Mouse (Mus musculus) gonadal fat pad, adult 2 months (tissue): ENCODE measurements at regions not wholly inside any gene's neighbourhood (a gene's known extent, or its start where the extent isn't known, plus 50 kb on each side); places are given as distances from the start of the nearest gene placed in this dataset.

Experiments used
- DNase-seq: peaks from one replicate; pipeline ENCODE4 v3.0.0-alpha.2; 2012; ENCODE audit warnings: low read depth

DNA sequence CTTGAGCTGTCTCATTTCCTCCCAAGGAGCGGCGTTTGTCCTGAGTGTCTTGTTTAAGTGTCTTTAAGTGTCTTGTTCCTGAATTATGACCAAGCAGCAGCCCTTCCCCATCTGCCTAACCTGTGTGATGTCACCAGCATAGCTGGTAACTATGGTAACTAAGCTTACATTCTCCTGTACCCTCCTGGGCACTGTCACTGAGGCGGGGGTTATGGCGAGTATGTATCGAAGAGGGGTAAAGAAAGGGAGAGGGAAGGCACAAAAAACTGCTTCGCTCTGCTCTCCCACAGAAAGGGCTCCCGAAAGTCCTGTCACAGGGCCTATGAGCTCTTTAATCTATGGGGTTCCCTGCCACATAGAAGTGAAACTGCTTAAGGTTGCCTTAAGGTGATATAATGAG, 89.6 kb downstream of the Ppp4r2 start:
- DNase-seq: no peak

- no peak for DNase-seq
Measured at GRCm38 (mm10) chr6:100923686-100924085, 90.3 kb downstream of the Ppp4r2 start.

GRCm38 (mm10) chr6:100928791-100929758, 95.7 kb downstream of the Ppp4r2 start:
- no peak for DNase-seq

DNA sequence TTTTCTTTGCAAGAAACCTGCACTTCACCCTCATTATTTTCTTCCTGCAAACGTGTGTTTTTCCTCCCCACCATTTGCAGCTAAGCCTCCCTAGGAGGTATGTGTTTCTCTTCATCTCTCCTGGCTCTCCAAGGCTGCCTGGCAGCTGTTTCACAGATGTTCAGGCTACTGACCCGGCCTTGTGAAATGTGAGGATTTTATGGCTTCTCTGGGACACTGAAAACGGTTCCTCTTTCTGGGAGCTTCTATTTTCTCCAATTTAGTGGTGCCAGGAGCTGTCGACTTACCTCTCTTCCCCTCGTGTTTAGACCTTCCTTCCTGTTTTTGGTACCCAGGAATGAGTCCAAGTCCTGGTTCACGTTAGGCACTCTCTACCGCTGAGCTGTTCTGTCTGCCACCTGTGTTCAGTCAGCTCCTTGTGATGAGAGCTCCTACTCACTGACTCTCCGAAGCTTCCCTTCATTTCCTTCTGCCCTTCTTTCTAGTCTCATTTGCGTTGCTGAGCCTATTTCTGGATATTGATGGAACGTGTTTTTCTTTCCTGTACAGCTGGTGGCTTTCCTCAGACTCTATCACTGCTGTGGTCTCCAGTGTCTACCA, 96.4 kb downstream of the Ppp4r2 start:
- DNase-seq: no peak

DNA sequence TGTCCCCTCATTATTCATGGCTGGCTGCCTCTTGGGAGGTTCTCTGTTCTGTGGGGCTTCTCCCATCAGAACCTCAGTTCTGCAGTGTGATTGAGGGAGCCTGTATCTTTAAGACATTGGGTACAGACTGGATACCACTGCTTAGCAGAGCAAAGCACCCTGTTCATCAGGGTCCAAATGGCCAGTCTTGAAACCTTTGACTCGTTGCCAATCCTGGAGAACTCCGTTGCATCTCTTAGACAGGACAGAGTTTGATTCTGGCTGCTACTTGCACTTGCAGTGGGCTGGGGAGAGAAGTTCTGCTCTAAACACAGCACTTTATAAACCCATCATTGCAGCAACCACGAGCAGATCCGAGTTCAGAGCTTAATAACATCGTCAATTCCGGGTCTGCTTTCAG, 97.3 kb downstream of the Ppp4r2 start:
- no peak for DNase-seq

DNA sequence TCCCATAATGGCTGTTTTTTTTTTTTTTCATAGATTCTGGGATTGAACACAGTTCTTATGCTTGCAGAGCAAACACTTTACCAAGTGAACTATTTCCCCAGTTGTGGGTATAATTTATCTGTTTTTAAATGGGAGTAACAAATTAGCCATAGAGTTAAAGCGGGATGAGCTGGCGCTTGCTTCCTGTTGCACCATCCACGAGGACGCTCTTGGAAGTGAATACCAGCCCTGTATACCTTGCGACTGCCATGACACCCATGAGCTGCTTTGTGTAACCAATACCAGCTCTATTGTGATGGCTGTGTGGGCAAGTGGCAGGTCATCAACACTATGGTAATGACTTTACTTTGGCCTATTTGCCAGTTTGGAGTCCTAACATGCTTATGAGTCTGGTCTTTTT, 101.0 kb downstream of the Ppp4r2 start:
- DNase-seq: no peak

DNA sequence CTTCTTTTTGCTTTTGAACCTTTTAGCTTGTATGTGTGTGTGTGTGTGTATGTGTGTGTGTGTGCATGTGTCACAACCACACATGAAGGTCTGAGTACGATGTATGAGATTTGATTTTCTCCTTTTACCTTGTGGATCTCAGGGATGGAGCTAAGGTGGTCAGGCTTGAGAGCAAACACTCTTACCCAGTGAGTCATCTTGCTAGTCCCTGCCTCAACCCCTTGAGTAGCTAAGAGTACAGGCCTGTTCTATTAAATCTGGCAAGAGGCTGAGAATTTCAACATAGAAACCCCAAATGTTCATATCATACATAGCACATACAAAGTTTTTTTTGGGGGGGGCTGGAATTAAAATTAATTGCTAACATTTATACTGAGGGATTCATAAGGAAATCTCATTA, 104.4 kb downstream of the Ppp4r2 start:
- DNase-seq: no peak

- no peak for DNase-seq
Measured at GRCm38 (mm10) chr6:100938376-100938775, 105.0 kb downstream of the Ppp4r2 start.

GRCm38 (mm10) chr6:100939042-100939441, 105.6 kb downstream of the Ppp4r2 start:
- peak; percentile 16 for DNase-seq

GRCm38 (mm10) chr6:100939766-100940165, 106.3 kb downstream of the Ppp4r2 start:
- DNase-seq: no peak

DNA sequence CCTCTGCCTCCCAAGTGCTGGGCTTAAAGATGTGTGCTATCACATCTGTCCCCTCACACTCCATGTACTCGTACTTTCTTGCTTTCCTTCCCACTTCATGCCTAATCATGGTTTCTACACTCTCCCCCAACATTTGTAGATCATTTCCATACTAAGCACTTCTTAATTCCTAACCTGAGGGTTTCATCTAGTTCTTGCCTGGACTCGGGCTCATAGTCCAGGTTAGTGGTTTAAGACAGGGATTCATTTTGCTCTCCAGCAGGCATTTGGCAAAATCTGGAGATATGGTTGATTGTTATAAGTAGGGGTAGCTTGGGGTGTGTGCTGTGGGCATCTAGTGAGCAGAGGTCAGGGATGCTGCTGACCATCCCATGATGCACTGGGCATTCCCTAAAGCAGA, 108.3 kb downstream of the Ppp4r2 start:
- no peak for DNase-seq

- DNase-seq: no peak
Measured at GRCm38 (mm10) chr6:100942956-100943355, 109.5 kb downstream of the Ppp4r2 start.

DNA sequence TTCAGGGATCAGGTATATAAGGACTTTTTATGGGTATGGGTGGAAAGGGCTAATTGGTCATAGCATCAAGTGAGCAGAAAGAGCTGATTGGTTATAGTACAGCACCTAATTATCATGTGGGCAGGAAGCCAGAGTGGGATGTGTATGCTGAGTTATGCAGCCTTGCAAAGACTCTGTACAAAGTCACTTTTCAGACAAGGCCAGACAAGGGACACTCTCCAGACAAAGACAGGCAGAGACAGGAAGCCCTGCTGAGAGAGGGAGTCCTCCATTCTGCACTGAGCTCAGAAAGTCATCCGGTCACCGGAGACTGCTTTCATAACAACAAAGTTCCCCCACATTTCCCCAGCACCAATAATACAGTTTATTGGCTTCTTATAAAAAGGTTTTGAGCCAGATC, 112.4 kb downstream of the Ppp4r2 start:
- DNase-seq: no peak

DNA sequence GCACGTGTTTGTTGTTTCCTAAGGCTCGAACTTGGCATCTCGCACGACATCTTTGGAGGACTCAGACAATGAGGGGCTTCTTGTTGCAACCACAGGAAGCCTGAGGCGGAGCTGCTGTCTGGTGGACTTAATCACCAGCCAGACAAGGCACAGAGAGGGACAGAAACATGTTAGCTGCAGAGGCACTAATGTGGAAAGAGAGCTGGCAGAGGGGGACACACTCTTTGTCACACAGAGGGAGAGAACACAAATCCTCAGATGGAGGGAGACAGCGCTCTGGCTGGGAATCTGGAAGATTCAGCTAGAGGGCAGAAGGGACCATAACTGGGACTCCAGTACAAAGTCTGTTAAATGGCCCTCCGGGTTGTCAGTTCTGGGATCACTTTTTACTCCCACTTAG, 114.9 kb downstream of the Ppp4r2 start:
- no peak for DNase-seq

GRCm38 (mm10) chr6:100951646-100952045, 118.2 kb downstream of the Ppp4r2 start:
- DNase-seq: no peak

- DNase-seq: no peak
Measured at GRCm38 (mm10) chr6:100952470-100952869, 119.0 kb downstream of the Ppp4r2 start.

DNA sequence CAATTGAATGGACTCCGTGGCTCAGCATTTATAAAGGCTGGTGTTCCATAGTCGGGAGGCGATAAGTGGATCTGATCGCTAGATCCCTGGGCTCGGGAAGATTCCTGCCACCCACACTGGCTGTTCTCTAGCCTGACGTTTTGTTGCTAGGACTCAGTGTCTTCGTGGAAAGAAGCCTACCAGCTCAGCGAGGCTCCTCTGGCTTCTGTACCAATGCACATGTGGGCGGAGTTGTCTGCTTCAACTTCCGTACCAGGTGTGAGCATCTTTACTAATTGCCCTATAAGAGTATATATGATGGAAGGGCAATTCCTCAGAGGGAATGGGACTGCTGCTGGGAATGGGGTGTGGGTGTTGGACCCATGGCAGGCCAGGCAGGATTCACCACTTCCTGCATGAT, 121.1 kb downstream of the Ppp4r2 start:
- no peak for DNase-seq

DNA sequence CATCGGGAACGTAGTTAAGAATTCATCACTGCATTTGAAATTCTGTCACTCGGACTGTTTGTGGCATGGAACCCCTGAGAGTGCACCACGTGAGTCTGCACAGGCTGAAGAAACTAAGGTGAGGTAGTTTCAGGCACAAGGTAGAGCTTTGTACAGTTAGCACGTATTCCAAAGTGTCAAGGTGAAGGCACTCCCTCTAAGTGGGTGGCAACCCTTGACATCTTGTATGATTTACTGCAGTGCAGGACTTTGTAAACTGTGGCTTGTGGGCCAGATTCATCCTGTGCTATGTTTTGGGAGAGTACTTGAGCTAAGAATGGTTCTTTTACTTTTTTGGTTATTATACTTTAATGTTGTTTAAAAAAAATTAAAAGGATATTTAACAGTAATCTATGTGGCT, 133.1 kb downstream of the Ppp4r2 start:
- DNase-seq: no peak

- no peak for DNase-seq
Measured at GRCm38 (mm10) chr6:100968080-100968856, 134.8 kb downstream of the Ppp4r2 start.

DNA sequence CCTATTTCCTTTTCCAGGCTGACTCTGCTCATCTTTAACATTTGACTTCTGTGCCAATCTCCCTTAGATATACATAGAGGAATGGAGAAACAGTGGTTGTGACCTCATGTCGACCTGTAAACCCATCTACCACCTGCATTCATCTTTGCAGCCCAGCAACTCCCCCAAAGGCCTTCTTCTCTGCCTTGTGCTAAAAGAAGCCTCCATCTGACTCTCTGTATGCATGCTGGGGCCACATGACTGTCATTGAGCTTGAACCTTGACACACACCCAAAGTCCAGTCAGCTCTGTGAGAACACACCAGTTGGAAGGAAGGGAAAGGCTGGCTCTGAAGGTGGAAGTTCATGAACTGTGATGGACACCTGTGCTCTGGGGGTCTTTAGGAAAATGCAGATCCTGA, 135.5 kb downstream of the Ppp4r2 start:
- no peak for DNase-seq

DNA sequence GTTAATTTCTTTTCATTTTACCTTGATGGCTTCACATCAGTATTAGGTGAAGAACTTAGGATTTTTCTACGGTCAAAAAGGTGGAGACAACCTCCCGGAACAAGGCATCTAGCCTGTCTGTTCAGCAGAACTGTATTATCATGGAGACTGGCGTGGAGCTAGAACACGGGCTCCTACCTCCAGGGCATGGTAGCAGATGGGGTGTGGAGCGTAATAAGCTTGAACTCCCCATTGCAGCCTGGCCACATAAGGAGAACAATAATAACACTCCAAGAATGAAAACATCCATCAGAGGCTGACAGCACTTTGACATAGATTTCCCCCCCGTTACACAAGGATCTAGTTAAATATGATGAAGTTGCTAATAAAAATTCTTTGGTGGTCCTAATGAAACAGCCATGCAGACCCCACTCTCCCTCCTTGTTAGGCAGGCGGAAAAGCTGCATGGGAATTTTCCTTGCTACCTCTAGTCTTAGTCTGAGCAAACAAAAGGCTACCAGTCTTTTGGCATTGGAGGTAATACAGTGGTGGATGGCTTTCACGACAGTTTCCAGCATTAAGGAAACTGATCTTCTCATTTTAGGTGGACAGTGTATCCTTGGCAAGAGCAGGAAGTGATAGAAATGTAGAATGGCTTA, 137.5 kb downstream of the Ppp4r2 start:
- no peak for DNase-seq

DNA sequence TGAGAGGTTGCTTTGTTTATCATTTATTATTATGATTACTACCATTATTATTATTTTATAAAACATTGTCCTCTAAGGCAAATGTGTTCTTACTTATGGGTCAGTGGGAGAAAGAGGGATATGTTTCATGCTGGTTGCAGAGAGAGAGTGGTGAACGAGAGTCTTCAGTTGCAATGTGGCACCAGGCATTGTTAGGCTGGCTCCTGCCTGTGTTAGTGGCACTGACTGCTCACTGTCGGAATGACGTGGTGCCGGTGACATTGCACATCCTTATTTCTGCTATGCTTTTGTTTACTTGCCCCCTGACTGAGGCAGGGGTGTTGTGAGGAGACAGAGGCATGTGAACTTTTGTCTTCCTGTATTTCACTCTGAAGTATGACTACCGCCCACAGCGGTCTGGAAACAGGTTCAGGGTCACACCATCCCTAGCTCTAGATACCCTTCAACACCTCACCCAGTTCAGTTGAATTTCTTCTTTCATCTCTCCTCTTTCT, 138.1 kb downstream of the Ppp4r2 start:
- no peak for DNase-seq
